Mouse (Mus musculus): ENCODE data around the gene Gpr37l1. TPM values are rescaled to one million over a fixed set of nuclear protein-coding genes. Genes with fewer than 3 reads are reported as not detected.
A peak's percentile ranks its signal among the peaks of the same experiment; 100 is the strongest.

Gpr37l1 gene
- polyA plus RNA-seq, 1 experiment from 2014 or later = not detected

DNA sequence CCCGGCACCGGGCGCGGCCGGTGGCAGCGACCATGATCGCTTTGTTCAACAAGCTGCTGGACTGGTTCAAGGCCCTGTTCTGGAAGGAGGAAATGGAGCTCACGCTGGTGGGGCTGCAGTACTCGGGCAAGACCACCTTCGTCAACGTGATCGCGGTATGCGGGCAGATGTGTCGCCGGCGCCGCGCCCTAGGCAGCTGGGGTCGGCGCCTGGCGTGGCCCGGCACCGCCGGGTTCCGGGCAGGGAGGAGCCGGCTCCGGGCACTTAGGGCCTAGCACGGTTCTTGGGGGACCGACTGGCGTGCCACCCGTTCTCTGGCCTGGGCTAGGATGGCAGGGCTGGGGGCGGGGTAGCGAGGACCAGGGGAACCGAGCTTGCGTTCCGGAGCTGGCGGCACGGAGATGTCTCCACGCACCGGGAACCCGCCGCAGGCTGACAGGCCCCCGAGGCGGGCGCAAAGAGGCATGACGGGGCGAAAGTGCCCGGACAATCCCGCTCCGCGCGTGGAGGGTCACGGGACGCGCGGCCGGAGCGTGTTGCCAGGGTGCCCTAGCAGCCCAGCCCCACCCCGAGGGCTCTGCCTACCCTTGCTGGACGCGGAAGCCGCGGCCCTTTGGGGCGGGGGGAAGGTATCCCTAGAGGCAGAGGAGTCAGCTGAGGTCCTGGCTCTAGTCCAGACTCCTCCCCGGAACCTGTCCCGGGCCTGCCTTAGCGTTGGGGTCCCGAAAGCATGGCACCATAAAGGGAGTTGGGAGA lies 20.4 kb downstream of the Gpr37l1 start:
- H3K27me3 ChIP-seq (ENCODE audit: control insufficient read depth, insufficient read depth, low read depth, low read length) = no peaks in the 10 kb centered on the region
- WGBS (ENCODE audit: insufficient replicate concordance) = under 1% methylated on average over 69 of the region's 69 CpGs
- peak overlapping the region; percentile 100 for H3K4me2 ChIP-seq (ENCODE audit: low read depth, low read length)
- peak overlapping the region; percentile 86 for H3K9ac ChIP-seq (ENCODE audit: low read depth, low read length)
- no peaks in the 10 kb centered on the region for H3K9me3 ChIP-seq (replicated peaks; ENCODE audit: control insufficient read depth, low read length)
- no peaks in the 10 kb centered on the region for H3K36me3 ChIP-seq (ENCODE audit: control insufficient read depth, insufficient read depth)
- peaks cover 15% of the 10 kb centered on the region for H3K4me1 ChIP-seq (ENCODE audit: control insufficient read depth, low read depth, low read length)
- H3K27ac ChIP-seq (ENCODE audit: low read length) = peak overlapping the region; percentile 75
- peak; percentile 54 for ATAC-seq (ENCODE audit: low read depth)
- H3K4me3 ChIP-seq (ENCODE audit: low read depth, low read length) = peak overlapping the region; percentile 80

DNA sequence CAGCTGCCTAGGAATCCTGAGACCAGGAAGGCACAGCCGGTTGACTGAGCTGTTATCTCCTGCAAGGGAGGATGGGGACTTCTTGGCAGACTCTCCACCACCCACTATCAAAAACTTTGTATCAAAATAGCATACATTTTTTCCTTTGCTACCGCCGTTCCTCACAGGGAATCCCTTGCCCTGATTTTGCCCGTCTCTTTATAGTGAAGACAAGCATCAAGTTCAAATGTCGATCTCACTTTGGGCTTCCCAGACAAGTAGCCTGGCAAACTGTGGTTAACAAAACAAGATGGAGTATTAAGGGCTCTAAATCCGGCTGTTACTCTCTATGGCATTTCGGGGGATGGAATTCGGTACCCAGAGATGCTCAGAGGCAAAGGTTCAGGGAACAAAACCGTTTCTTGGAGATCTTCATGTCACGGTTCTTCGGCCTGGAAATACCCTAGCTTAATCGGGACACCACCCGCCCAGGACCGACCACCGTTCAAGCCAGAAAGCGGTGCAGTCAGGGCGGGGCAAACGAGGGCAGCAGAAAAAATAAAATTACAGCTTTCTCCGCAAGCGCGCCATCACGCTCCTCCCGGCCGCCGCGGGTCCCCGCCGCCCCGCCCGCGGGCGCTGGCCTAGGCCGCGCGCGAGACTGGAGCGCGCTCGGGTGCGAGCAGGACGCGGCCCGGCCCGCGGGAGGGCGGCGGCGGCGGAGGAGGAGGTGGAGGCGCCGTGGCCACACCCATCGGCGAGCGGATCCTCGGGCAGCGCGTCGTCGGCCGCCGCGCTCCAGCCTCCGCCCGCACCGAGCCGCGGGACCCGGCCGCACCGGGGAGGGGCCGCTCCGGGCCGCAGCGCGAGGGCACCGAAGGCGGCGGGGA lies 21.2 kb downstream of the Gpr37l1 start, which contains the start of gene Arl8a:
Arl8a (plus strand) TSS at position 748 of the 869 bp plus-strand sequence.
- peaks cover 15% of the 10 kb centered on the region for H3K4me1 ChIP-seq (ENCODE audit: control insufficient read depth, low read depth, low read length)
- peak within 1 kb of the TSS; percentile 100 for H3K4me2 ChIP-seq (ENCODE audit: low read depth, low read length)
- ATAC-seq (ENCODE audit: low read depth) = peak; percentile 93
- H3K27me3 ChIP-seq (ENCODE audit: control insufficient read depth, insufficient read depth, low read depth, low read length) = no peaks in the 10 kb centered on the region
- H3K9ac ChIP-seq (ENCODE audit: low read depth, low read length) = peak within 1 kb of the TSS; percentile 86
- H3K36me3 ChIP-seq (ENCODE audit: control insufficient read depth, insufficient read depth) = no peaks in the 10 kb centered on the region
- WGBS (ENCODE audit: insufficient replicate concordance) = 1% methylated on average over 74 of the region's 78 CpGs
- no peaks in the 10 kb centered on the region for H3K9me3 ChIP-seq (replicated peaks; ENCODE audit: control insufficient read depth, low read length)
- H3K27ac ChIP-seq (ENCODE audit: low read length) = peak within 1 kb of the TSS; percentile 75
- H3K4me3 ChIP-seq (ENCODE audit: low read depth, low read length) = peak within 1 kb of the TSS; percentile 80

DNA sequence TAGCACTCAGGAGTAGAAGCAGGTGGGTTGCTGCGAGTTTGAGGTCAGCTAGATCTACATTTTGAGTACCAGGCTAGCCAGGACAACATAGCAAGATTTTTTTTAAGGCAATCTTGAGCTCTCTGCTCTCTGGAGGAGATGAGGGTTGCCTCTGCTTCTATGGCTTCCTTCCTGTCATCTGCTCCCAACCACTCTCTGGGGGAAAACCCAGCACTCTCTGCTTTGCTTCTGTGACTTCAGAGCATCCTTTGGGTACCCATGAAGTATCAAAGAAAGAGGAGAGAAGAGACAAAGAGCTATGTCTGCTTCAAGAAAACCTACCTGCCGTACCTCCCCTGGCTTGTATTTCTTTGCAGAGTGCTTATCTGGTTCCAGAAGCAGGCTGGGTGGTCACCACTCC lies 23.5 kb downstream of the Gpr37l1 start:
- no peak for ATAC-seq (ENCODE audit: low read depth)
- H3K9ac ChIP-seq (ENCODE audit: low read depth, low read length) = no peak overlapping the region
- H3K27me3 ChIP-seq (ENCODE audit: control insufficient read depth, insufficient read depth, low read depth, low read length) = no peaks in the 10 kb centered on the region
- H3K36me3 ChIP-seq (ENCODE audit: control insufficient read depth, insufficient read depth) = no peaks in the 10 kb centered on the region
- no peak overlapping the region for H3K27ac ChIP-seq (ENCODE audit: low read length)
- H3K9me3 ChIP-seq (replicated peaks; ENCODE audit: control insufficient read depth, low read length) = no peaks in the 10 kb centered on the region
- peaks cover 15% of the 10 kb centered on the region for H3K4me1 ChIP-seq (ENCODE audit: control insufficient read depth, low read depth, low read length)
- no peak overlapping the region for H3K4me3 ChIP-seq (ENCODE audit: low read depth, low read length)
- no peak overlapping the region for H3K4me2 ChIP-seq (ENCODE audit: low read depth, low read length)
- 64% methylated on average over 2 of the region's 2 CpGs for WGBS (ENCODE audit: insufficient replicate concordance)

DNA sequence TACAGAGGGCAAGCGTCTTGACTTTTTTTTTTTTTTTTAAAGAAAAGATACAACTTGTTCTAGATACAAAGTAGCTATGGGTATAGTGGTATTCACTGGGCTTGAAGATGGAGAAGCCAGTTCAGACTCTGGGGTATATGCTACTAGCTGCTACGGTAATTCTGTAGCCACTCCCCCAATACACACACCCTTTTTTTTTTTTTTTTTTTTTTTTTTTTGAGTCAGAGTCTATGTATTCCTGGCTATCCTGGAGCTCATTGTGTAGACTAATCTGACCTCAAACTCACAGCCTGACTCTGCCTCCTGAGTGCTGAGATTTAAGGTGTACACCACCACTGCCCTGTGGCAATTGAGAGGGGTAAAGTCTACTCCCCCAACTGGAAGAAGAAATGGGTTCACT lies 25.0 kb downstream of the Gpr37l1 start:
- WGBS (ENCODE audit: insufficient replicate concordance) = 66% methylated on average over 2 of the region's 2 CpGs
- Histone ChIP-seq H3K27ac (ENCODE audit: low read length) (no peak overlapping the region), H3K4me1 (ENCODE audit: control insufficient read depth, low read depth, low read length) (peaks cover 10% of the 10 kb centered on the region), H3K9ac (ENCODE audit: low read depth, low read length) (no peak overlapping the region), H3K4me3 (ENCODE audit: low read depth, low read length) (no peak overlapping the region), H3K36me3 (ENCODE audit: control insufficient read depth, insufficient read depth) (no peaks in the 10 kb centered on the region; the same call in 1 of the 2 replicates), H3K9me3 (replicated peaks; ENCODE audit: control insufficient read depth, low read length) (no peaks in the 10 kb centered on the region), H3K27me3 (ENCODE audit: control insufficient read depth, insufficient read depth, low read depth, low read length) (no peaks in the 10 kb centered on the region), H3K4me2 (ENCODE audit: low read depth, low read length) (no peak overlapping the region)
- ATAC-seq (ENCODE audit: low read depth) = no peak

DNA sequence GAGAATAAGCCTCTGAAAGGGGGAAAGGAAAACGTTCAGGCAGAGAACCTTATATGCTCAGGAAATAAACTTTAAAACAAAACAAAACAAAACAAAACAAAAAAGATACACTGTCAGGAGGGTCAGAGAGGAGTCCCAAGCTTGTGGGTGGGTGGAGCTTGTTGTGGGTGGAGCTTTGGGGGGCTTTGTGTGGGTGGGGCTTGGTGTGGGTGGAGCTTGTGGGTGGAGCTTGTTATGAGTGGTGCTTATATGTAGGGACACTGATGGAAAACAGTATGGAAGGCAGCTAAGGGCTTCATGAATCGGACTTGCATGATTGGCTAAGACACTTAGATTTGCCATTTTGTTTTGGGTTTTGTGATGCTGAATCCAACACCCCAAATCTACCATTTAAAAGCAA lies 27.6 kb downstream of the Gpr37l1 start:
- Histone ChIP-seq H3K27ac (ENCODE audit: low read length) (no peak overlapping the region), H3K4me2 (ENCODE audit: low read depth, low read length) (no peak overlapping the region), H3K4me1 (ENCODE audit: control insufficient read depth, low read depth, low read length) (no peaks in the 10 kb centered on the region), H3K36me3 (ENCODE audit: control insufficient read depth, insufficient read depth) (no peaks in the 10 kb centered on the region; the same call in 1 of the 2 replicates), H3K27me3 (ENCODE audit: control insufficient read depth, insufficient read depth, low read depth, low read length) (no peaks in the 10 kb centered on the region), H3K9me3 (replicated peaks; ENCODE audit: control insufficient read depth, low read length) (no peaks in the 10 kb centered on the region), H3K4me3 (ENCODE audit: low read depth, low read length) (no peak overlapping the region), H3K9ac (ENCODE audit: low read depth, low read length) (no peak overlapping the region)
- WGBS (ENCODE audit: insufficient replicate concordance) = 76% methylated on average over 2 of the region's 2 CpGs
- ATAC-seq (ENCODE audit: low read depth) = no peak

DNA sequence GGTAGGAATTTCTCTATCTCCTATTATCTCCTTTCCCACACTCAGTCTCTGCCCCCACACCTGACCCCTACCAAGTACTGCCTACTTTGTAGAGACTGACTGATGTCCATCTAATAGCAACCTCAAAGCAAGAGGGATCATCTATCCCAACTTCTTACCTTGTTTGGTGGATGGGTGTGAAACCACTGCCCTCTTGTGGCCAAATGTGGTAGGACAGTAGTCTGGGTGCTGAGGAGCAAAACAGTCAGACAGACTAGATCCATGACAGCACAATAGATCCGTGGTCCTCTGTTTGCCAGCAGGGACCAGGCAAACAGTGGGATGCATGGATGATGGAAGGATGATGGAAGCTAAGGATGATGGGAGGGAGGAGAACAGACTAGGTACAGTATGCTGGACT lies 31.0 kb downstream of the Gpr37l1 start:
- Histone ChIP-seq H3K4me2 (ENCODE audit: low read depth, low read length) (no peak overlapping the region), H3K27me3 (ENCODE audit: control insufficient read depth, insufficient read depth, low read depth, low read length) (no peaks in the 10 kb centered on the region), H3K27ac (ENCODE audit: low read length) (no peak overlapping the region), H3K9ac (ENCODE audit: low read depth, low read length) (no peak overlapping the region), H3K4me1 (ENCODE audit: control insufficient read depth, low read depth, low read length) (peaks cover 26% of the 10 kb centered on the region), H3K9me3 (replicated peaks; ENCODE audit: control insufficient read depth, low read length) (no peaks in the 10 kb centered on the region), H3K36me3 (ENCODE audit: control insufficient read depth, insufficient read depth) (no peaks in the 10 kb centered on the region; the same call in 1 of the 2 replicates), H3K4me3 (ENCODE audit: low read depth, low read length) (no peak overlapping the region)
- no peak for ATAC-seq (ENCODE audit: low read depth)
- WGBS (ENCODE audit: insufficient replicate concordance) = 12% methylated on average over 1 of the region's 1 CpGs

DNA sequence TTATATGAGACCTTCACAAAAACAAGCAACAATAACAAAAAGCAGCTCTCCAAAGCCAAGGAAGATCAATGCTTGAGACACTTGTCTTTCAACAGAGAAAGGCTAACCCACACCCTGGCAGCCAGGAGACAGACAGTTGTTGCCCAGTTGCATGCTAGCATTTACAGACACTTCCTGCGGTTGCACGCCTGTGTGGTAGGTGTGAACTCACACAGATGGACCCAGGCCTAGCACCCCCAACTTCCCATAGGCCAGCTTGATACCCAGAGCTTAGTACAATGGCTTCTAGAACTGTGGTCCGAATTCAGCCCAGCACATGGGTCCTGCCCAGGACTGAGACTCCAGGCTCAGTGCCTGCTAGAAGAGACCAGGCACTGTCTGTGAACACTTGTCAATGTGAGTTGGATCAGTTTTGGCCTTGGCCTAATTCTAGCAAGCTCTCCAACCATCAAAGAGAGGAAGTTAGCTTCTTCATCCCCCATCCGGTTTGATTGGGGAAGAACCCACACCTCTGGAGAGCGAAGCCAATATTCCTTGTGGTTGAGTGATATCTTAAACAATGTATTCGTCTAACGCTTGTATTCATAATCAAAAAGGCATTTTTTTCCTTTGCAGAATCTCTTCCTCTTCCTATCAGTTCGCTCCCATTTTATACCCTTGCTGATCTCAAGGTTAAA lies 32.2 kb downstream of the Gpr37l1 start:
- H3K4me1 ChIP-seq (ENCODE audit: control insufficient read depth, low read depth, low read length) = peaks cover 34% of the 10 kb centered on the region
- H3K27ac ChIP-seq (ENCODE audit: low read length) = no peak overlapping the region
- H3K9me3 ChIP-seq (replicated peaks; ENCODE audit: control insufficient read depth, low read length) = no peaks in the 10 kb centered on the region
- no peak overlapping the region for H3K9ac ChIP-seq (ENCODE audit: low read depth, low read length)
- H3K4me3 ChIP-seq (ENCODE audit: low read depth, low read length) = no peak overlapping the region
- no peaks in the 10 kb centered on the region; the same call in 1 of the 2 replicates for H3K36me3 ChIP-seq (ENCODE audit: control insufficient read depth, insufficient read depth)
- H3K4me2 ChIP-seq (ENCODE audit: low read depth, low read length) = no peak overlapping the region
- no peak for ATAC-seq (ENCODE audit: low read depth)
- H3K27me3 ChIP-seq (ENCODE audit: control insufficient read depth, insufficient read depth, low read depth, low read length) = no peaks in the 10 kb centered on the region
- WGBS (ENCODE audit: insufficient replicate concordance) = 55% methylated on average over 8 of the region's 8 CpGs

DNA sequence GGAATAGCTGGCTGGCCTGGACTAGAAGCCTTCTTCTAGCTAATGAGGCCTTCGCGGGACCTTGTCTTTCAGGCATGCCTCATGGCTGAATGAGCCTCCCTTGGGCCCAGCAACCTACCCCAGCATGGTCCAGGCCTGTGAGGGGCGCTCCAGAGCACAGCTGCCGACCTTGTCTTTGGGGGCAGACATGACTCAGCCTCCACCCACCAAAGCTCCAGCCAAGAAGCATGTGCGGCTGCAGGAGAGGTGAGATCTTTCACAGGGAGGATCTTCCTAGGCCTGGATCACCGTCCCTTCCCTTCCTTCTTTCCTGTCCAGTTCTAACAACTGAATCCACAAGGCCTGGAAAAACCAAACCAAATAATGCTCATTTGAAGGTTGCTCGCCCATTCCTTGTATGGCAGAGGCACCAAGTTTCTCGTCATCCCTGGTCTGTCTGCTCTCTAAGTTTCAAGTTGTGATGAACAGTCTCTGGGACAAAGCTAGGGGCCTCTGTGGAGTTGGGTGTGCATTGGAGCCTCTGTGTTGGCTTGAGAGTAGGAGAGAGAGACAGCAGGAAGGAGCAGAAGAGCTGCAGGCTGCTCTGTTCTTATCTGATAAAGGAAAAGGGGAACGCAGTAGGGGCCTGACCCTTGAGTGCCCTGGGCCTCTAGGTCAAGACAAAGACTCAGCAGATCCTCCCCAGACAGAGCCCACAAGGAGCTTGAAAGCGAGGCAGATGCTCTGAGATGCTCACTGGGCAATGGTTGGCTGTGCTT lies 33.6 kb downstream of the Gpr37l1 start:
- Histone ChIP-seq H3K27ac (ENCODE audit: low read length) (peak overlapping the region; percentile 61), H3K4me2 (ENCODE audit: low read depth, low read length) (peak overlapping the region; percentile 42), H3K9me3 (replicated peaks; ENCODE audit: control insufficient read depth, low read length) (no peaks in the 10 kb centered on the region), H3K36me3 (ENCODE audit: control insufficient read depth, insufficient read depth) (no peaks in the 10 kb centered on the region; the same call in 1 of the 2 replicates), H3K4me1 (ENCODE audit: control insufficient read depth, low read depth, low read length) (peaks cover 34% of the 10 kb centered on the region), H3K9ac (ENCODE audit: low read depth, low read length) (peak overlapping the region; percentile 29), H3K27me3 (ENCODE audit: control insufficient read depth, insufficient read depth, low read depth, low read length) (0 out of 2 replicates have a peak, but pooled peaks cover 4% of the 10 kb centered on the region), H3K4me3 (ENCODE audit: low read depth, low read length) (peak overlapping the region; percentile 42)
- WGBS (ENCODE audit: insufficient replicate concordance) = 30% methylated on average over 10 of the region's 10 CpGs
- ATAC-seq (ENCODE audit: low read depth) = no peak

Data from liver, embryonic 16.5 days (tissue).